Mouse (Mus musculus) hindbrain, embryonic 12.5 days (tissue): Measurements from ENCODE around the gene Mrps18c. TPM values are rescaled to one million over a fixed set of nuclear protein-coding genes. Genes with fewer than 3 reads are reported as not detected.

Experiments used
- ATAC-seq: fragments of 200-750 bp; cut with Nextera tagmentation; 2 replicates; pipeline ENCODE4 v1.8.0; 2017; ENCODE audit warnings: moderate TSS enrichment; ENCODE audit not compliant: low FRiP score
- H3K27ac ChIP-seq: fragments of 300-500 bp; sonication (generic); 2 replicates; pipeline ENCODE4 v1.5.1; 2016; ENCODE audit warnings: mild to moderate bottlenecking
- H3K27me3 ChIP-seq: fragments of 300-500 bp; sonication (generic); 2 replicates; pipeline ENCODE4 v1.6.1; 2016; ENCODE audit warnings: mild to moderate bottlenecking
- H3K36me3 ChIP-seq: fragments of 300-500 bp; sonication (generic); 2 replicates; pipeline ENCODE4 v1.6.1; 2016; ENCODE audit warnings: mild to moderate bottlenecking
- H3K4me1 ChIP-seq: fragments of 300-500 bp; sonication (generic); 2 replicates; pipeline ENCODE4 v1.6.1; 2016
- H3K4me2 ChIP-seq: fragments of 300-500 bp; sonication (generic); replicated peaks from 2 replicates; pipeline ENCODE4 v1.6.1; 2016; ENCODE audit warnings: mild to moderate bottlenecking
- H3K4me3 ChIP-seq: fragments of 300-500 bp; sonication (generic); 2 replicates; pipeline ENCODE4 v1.5.1; 2016; ENCODE audit warnings: mild to moderate bottlenecking
- H3K9ac ChIP-seq: fragments of 300-500 bp; sonication (generic); 2 replicates; pipeline ENCODE4 v1.6.1; 2016; ENCODE audit warnings: mild to moderate bottlenecking, moderate library complexity
- H3K9me3 ChIP-seq: fragments of 300-500 bp; sonication (generic); replicated peaks from 2 replicates; pipeline ENCODE4 v1.6.1; 2016; ENCODE audit warnings: mild to moderate bottlenecking
- WGBS: fragments of 180-500 bp; shearing (Covaris S2); methylation state at CpG from one replicate; pipeline ENCODE4 v1.1.7; 2016; 5-methylcytosine and 5-hydroxymethylcytosine counted together
- polyA plus RNA-seq: library from polyadenylated mRNA; unstranded; fragments of >200 nt; fragmentation: Nextera tagmentation; extraction: Ambion mirVana; gene quantifications from 2 replicates; pipeline ENCODE4 v1.2.1, GENCODE M21; 2016

Gene Mrps18c
- polyA plus RNA-seq, 1 experiment from 2014 or later = 155 TPM

- H3K4me2 ChIP-seq = no peak overlapping the region
- no peak overlapping the region for H3K27ac ChIP-seq
- no peaks in the 10 kb centered on the region for H3K36me3 ChIP-seq
- 83% methylated on average over 2 of the region's 2 CpGs for WGBS
- ATAC-seq = no peak
- no peak overlapping the region for H3K9ac ChIP-seq
- H3K4me1 ChIP-seq = no peaks in the 10 kb centered on the region
- no peaks in the 10 kb centered on the region for H3K27me3 ChIP-seq
- H3K4me3 ChIP-seq = no peak overlapping the region
- H3K9me3 ChIP-seq = no peaks in the 10 kb centered on the region
Measured at GRCm38 (mm10) chr5:100833841-100834240, 35.4 kb downstream of the Mrps18c start.

GRCm38 (mm10) chr5:100835862-100836538, 37.6 kb downstream of the Mrps18c start:
- H3K4me2 ChIP-seq = no peak overlapping the region
- H3K27me3 ChIP-seq = no peaks in the 10 kb centered on the region
- H3K27ac ChIP-seq = no peak overlapping the region
- no peak overlapping the region for H3K9ac ChIP-seq
- no peaks in the 10 kb centered on the region for H3K36me3 ChIP-seq
- ATAC-seq = no peak
- no peaks in the 10 kb centered on the region for H3K4me1 ChIP-seq
- H3K9me3 ChIP-seq = no peaks in the 10 kb centered on the region
- H3K4me3 ChIP-seq = no peak overlapping the region
- WGBS = 76% methylated on average over 9 of the region's 9 CpGs

GRCm38 (mm10) chr5:100837907-100838306, 39.5 kb downstream of the Mrps18c start:
- ATAC-seq = no peak
- no peak overlapping the region for H3K27ac ChIP-seq
- H3K36me3 ChIP-seq = no peaks in the 10 kb centered on the region
- no peaks in the 10 kb centered on the region for H3K4me1 ChIP-seq
- H3K4me3 ChIP-seq = no peak overlapping the region
- no peaks in the 10 kb centered on the region for H3K27me3 ChIP-seq
- no peaks in the 10 kb centered on the region for H3K9me3 ChIP-seq
- no peak overlapping the region for H3K4me2 ChIP-seq
- H3K9ac ChIP-seq = no peak overlapping the region
- 92% methylated on average over 7 of the region's 7 CpGs for WGBS

- H3K9me3 ChIP-seq = no peaks in the 10 kb centered on the region
- no peak overlapping the region for H3K9ac ChIP-seq
- ATAC-seq = no peak
- H3K4me3 ChIP-seq = no peak overlapping the region
- no peak overlapping the region for H3K4me2 ChIP-seq
- 61% methylated on average over 3 of the region's 3 CpGs for WGBS
- peaks cover 14% of the 10 kb centered on the region for H3K4me1 ChIP-seq
- H3K36me3 ChIP-seq = no peaks in the 10 kb centered on the region
- no peak overlapping the region for H3K27ac ChIP-seq
- peaks cover 51% of the 10 kb centered on the region for H3K27me3 ChIP-seq
Measured at GRCm38 (mm10) chr5:100844485-100844884, 46.1 kb downstream of the Mrps18c start.

GRCm38 (mm10) chr5:100845485-100845847, 47.0 kb downstream of the Mrps18c start, which contains the start of gene Gpat3:
TSS of gene Gpat3 (plus strand) at chr5:100845713.
- Histone ChIP-seq H3K4me1 (peaks cover 14% of the 10 kb centered on the region), H3K27me3 (peaks cover 51% of the 10 kb centered on the region), H3K27ac (no peak within 1 kb of the TSS), H3K9ac (peak within 1 kb of the TSS; percentile 64), H3K4me2 (peak within 1 kb of the TSS; percentile 99), H3K4me3 (peak within 1 kb of the TSS; percentile 55), H3K36me3 (no peaks in the 10 kb centered on the region), H3K9me3 (no peaks in the 10 kb centered on the region)
- under 1% methylated on average over 16 of the region's 16 CpGs for WGBS
- ATAC-seq = no peak

GRCm38 (mm10) chr5:100845848-100846598, 47.6 kb downstream of the Mrps18c start:
- no peaks in the 10 kb centered on the region for H3K9me3 ChIP-seq
- H3K36me3 ChIP-seq = no peaks in the 10 kb centered on the region
- peaks cover 14% of the 10 kb centered on the region for H3K4me1 ChIP-seq
- peak overlapping the region; percentile 64 for H3K9ac ChIP-seq
- H3K4me2 ChIP-seq = peak overlapping the region; percentile 99
- WGBS = under 1% methylated on average over 52 of the region's 52 CpGs
- H3K4me3 ChIP-seq = peak overlapping the region; percentile 55
- peak; percentile 66; the same call in 1 of the 2 replicates for ATAC-seq
- peaks cover 51% of the 10 kb centered on the region for H3K27me3 ChIP-seq
- H3K27ac ChIP-seq = no peak overlapping the region

- no peak for ATAC-seq
Measured at GRCm38 (mm10) chr5:100846599-100846920, 48.1 kb downstream of the Mrps18c start.

GRCm38 (mm10) chr5:100847143-100847542, 48.7 kb downstream of the Mrps18c start:
- Histone ChIP-seq H3K27me3 (peaks cover 51% of the 10 kb centered on the region), H3K4me2 (peak overlapping the region; percentile 99), H3K9ac (no peak overlapping the region), H3K36me3 (no peaks in the 10 kb centered on the region), H3K4me1 (peaks cover 14% of the 10 kb centered on the region), H3K9me3 (no peaks in the 10 kb centered on the region), H3K4me3 (no peak overlapping the region), H3K27ac (no peak overlapping the region)
- WGBS = 7% methylated on average over 2 of the region's 2 CpGs
- ATAC-seq = no peak

More at GRCm38 (mm10) chr5:100846599-100846920, 48.1 kb downstream of the Mrps18c start:
- H3K9ac ChIP-seq = peak overlapping the region; percentile 64
- H3K27me3 ChIP-seq = peaks cover 51% of the 10 kb centered on the region
- H3K4me1 ChIP-seq = peaks cover 14% of the 10 kb centered on the region
- under 1% methylated on average over 22 of the region's 22 CpGs for WGBS
- H3K4me3 ChIP-seq = peak overlapping the region; percentile 55
- H3K4me2 ChIP-seq = peak overlapping the region; percentile 99
- no peaks in the 10 kb centered on the region for H3K36me3 ChIP-seq
- H3K27ac ChIP-seq = no peak overlapping the region
- H3K9me3 ChIP-seq = no peaks in the 10 kb centered on the region

- H3K27ac ChIP-seq = no peak overlapping the region
- H3K4me1 ChIP-seq = no peaks in the 10 kb centered on the region
- WGBS = 91% methylated on average over 4 of the region's 4 CpGs
- no peak overlapping the region for H3K4me3 ChIP-seq
- ATAC-seq = no peak
- no peaks in the 10 kb centered on the region for H3K36me3 ChIP-seq
- H3K27me3 ChIP-seq = peaks cover under 1% of the 10 kb centered on the region; the same call in 1 of the 2 replicates
- H3K9me3 ChIP-seq = no peaks in the 10 kb centered on the region
- H3K4me2 ChIP-seq = no peak overlapping the region
- no peak overlapping the region for H3K9ac ChIP-seq
Measured at GRCm38 (mm10) chr5:100853963-100854362, 55.5 kb downstream of the Mrps18c start.

Other genes starting within 250 kb of the Mrps18c start
- 1.8 and 3.0 TPM in 2 replicates for gene Plac8, start 226.4 kb upstream of the Mrps18c start, polyA plus RNA-seq
- gene Coq2, start 123.5 kb upstream of the Mrps18c start, polyA plus RNA-seq = 44.6 and 46.8 TPM in 2 replicates
- gene Hpse, start 78.9 kb upstream of the Mrps18c start, polyA plus RNA-seq = 1.6 and 2.6 TPM in 2 replicates
- 25.3 and 28.1 TPM in 2 replicates for gene Helq, start within 50 bp of the Mrps18c start, polyA plus RNA-seq
- 21.6 and 23.4 TPM in 2 replicates for gene Abraxas1, start 22.3 kb downstream of the Mrps18c start, polyA plus RNA-seq
- 0.74 and 1.4 TPM in 2 replicates for gene Gpat3, start 47.1 kb downstream of the Mrps18c start, polyA plus RNA-seq